Mouse (Mus musculus): ENCODE results near the gene Adh4. TPM values are rescaled to one million over a fixed set of nuclear protein-coding genes. Genes with fewer than 3 reads are reported as not detected.
"Not testable (repeated sequence)": the region's sequence is repeated elsewhere in the genome, so short reads cannot be mapped to it uniquely, and the experiment has no call there.

Adh4 gene
- polyA plus RNA-seq (2016; fragmentation: Nextera tagmentation; extraction: Ambion mirVana) = not detected in 2 replicates

- 77% methylated on average over 6 of the region's 6 CpGs for WGBS
- Histone ChIP-seq H3K9me3 (no peaks in the 10 kb centered on the region), H3K36me3 (no peaks in the 10 kb centered on the region), H3K4me3 (no peak within 1 kb of the TSS), H3K27me3 (ENCODE audit: insufficient read depth, poor library complexity, severe bottlenecking) (no peaks in the 10 kb centered on the region), H3K27ac (no peak within 1 kb of the TSS), H3K4me1 (no peaks in the 10 kb centered on the region)
- DNase-seq (ENCODE audit: low spot score) = no peak
Observed at GRCm38 (mm10) chr3:138415121-138415690, at the start of gene Adh4. Gene Adh4 (plus strand): TSS chr3:138415466.

- Histone ChIP-seq H3K9me3 (no peaks in the 10 kb centered on the region), H3K36me3 (no peaks in the 10 kb centered on the region), H3K27me3 (ENCODE audit: insufficient read depth, poor library complexity, severe bottlenecking) (no peaks in the 10 kb centered on the region), H3K4me1 (peaks cover 8% of the 10 kb centered on the region; the same call in 1 of the 2 replicates), H3K27ac (no peak overlapping the region), H3K4me3 (no peak overlapping the region)
- DNase-seq (ENCODE audit: low spot score) = no peak
- WGBS = 84% methylated on average over 2 of the region's 2 CpGs
Observed at GRCm38 (mm10) chr3:138366181-138366580, 49.1 kb upstream of the Adh4 start.

- Histone ChIP-seq H3K27me3 (ENCODE audit: insufficient read depth, poor library complexity, severe bottlenecking) (no peaks in the 10 kb centered on the region), H3K4me1 (peaks cover 8% of the 10 kb centered on the region; the same call in 1 of the 2 replicates), H3K9me3 (no peaks in the 10 kb centered on the region), H3K27ac (no peak overlapping the region), H3K36me3 (no peaks in the 10 kb centered on the region), H3K4me3 (no peak overlapping the region)
- no peak for DNase-seq (ENCODE audit: low spot score)
- 81% methylated on average over 1 of the region's 1 CpGs for WGBS
Observed at GRCm38 (mm10) chr3:138369546-138369945, 45.7 kb upstream of the Adh4 start.

- not testable (repeated sequence) for DNase-seq (ENCODE audit: low spot score); H3K27ac ChIP-seq; H3K36me3 ChIP-seq; H3K4me3 ChIP-seq; H3K27me3 ChIP-seq (ENCODE audit: insufficient read depth, poor library complexity, severe bottlenecking); H3K9me3 ChIP-seq; H3K4me1 ChIP-seq
- 42% methylated on average over 4 of the region's 4 CpGs for WGBS
Observed at GRCm38 (mm10) chr3:138370289-138370688, 45.0 kb upstream of the Adh4 start.

- Histone ChIP-seq H3K36me3 (no peaks in the 10 kb centered on the region), H3K9me3 (no peaks in the 10 kb centered on the region), H3K27me3 (ENCODE audit: insufficient read depth, poor library complexity, severe bottlenecking) (no peaks in the 10 kb centered on the region), H3K27ac (no peak overlapping the region), H3K4me3 (no peak overlapping the region), H3K4me1 (no peaks in the 10 kb centered on the region)
- DNase-seq (ENCODE audit: low spot score) = no peak
- WGBS = 80% methylated on average over 4 of the region's 4 CpGs
Observed at GRCm38 (mm10) chr3:138373920-138374319, 41.3 kb upstream of the Adh4 start.

GRCm38 (mm10) chr3:138375148-138375547 is 40.1 kb upstream of the Adh4 start:
- WGBS = 71% methylated on average over 2 of the region's 2 CpGs

GRCm38 (mm10) chr3:138381133-138381532 is 34.1 kb upstream of the Adh4 start:
- DNase-seq (ENCODE audit: low spot score) = no peak
- H3K4me3 ChIP-seq = no peak overlapping the region
- H3K9me3 ChIP-seq = no peaks in the 10 kb centered on the region
- no peaks in the 10 kb centered on the region for H3K27me3 ChIP-seq (ENCODE audit: insufficient read depth, poor library complexity, severe bottlenecking)
- no peaks in the 10 kb centered on the region for H3K4me1 ChIP-seq
- H3K27ac ChIP-seq = no peak overlapping the region
- 66% methylated on average over 3 of the region's 3 CpGs for WGBS
- no peaks in the 10 kb centered on the region for H3K36me3 ChIP-seq

More at GRCm38 (mm10) chr3:138375148-138375547, 40.1 kb upstream of the Adh4 start:
- DNase-seq (ENCODE audit: low spot score) = no peak
- Histone ChIP-seq H3K27me3 (ENCODE audit: insufficient read depth, poor library complexity, severe bottlenecking) (no peaks in the 10 kb centered on the region), H3K9me3 (no peaks in the 10 kb centered on the region), H3K4me1 (no peaks in the 10 kb centered on the region), H3K4me3 (no peak overlapping the region), H3K36me3 (no peaks in the 10 kb centered on the region), H3K27ac (no peak overlapping the region)

- Histone ChIP-seq H3K4me3 (no peak overlapping the region), H3K27me3 (ENCODE audit: insufficient read depth, poor library complexity, severe bottlenecking) (no peaks in the 10 kb centered on the region), H3K36me3 (no peaks in the 10 kb centered on the region), H3K9me3 (no peaks in the 10 kb centered on the region), H3K27ac (no peak overlapping the region), H3K4me1 (no peaks in the 10 kb centered on the region)
- no peak for DNase-seq (ENCODE audit: low spot score)
- WGBS = 92% methylated on average over 6 of the region's 6 CpGs
Observed at GRCm38 (mm10) chr3:138387155-138387554, 28.1 kb upstream of the Adh4 start.

- H3K4me1 ChIP-seq = no peaks in the 10 kb centered on the region
- DNase-seq (ENCODE audit: low spot score) = no peak
Observed at GRCm38 (mm10) chr3:138404872-138405271, 10.4 kb upstream of the Adh4 start.

GRCm38 (mm10) chr3:138405341-138405740 is 9.9 kb upstream of the Adh4 start:
- Histone ChIP-seq H3K4me1 (no peaks in the 10 kb centered on the region), H3K4me3 (no peak overlapping the region), H3K9me3 (no peaks in the 10 kb centered on the region), H3K27me3 (ENCODE audit: insufficient read depth, poor library complexity, severe bottlenecking) (no peaks in the 10 kb centered on the region), H3K36me3 (no peaks in the 10 kb centered on the region), H3K27ac (no peak overlapping the region)
- 32% methylated on average over 3 of the region's 3 CpGs for WGBS
- no peak for DNase-seq (ENCODE audit: low spot score)

More at GRCm38 (mm10) chr3:138404872-138405271, 10.4 kb upstream of the Adh4 start:
- Histone ChIP-seq H3K27me3 (ENCODE audit: insufficient read depth, poor library complexity, severe bottlenecking) (no peaks in the 10 kb centered on the region), H3K36me3 (no peaks in the 10 kb centered on the region), H3K9me3 (no peaks in the 10 kb centered on the region), H3K27ac (no peak overlapping the region), H3K4me3 (no peak overlapping the region)
- 76% methylated on average over 3 of the region's 3 CpGs for WGBS

GRCm38 (mm10) chr3:138405840-138406239 is 9.4 kb upstream of the Adh4 start:
- no peak for DNase-seq (ENCODE audit: low spot score)
- H3K36me3 ChIP-seq = no peaks in the 10 kb centered on the region
- no peaks in the 10 kb centered on the region for H3K27me3 ChIP-seq (ENCODE audit: insufficient read depth, poor library complexity, severe bottlenecking)
- no peaks in the 10 kb centered on the region for H3K9me3 ChIP-seq
- H3K4me3 ChIP-seq = no peak overlapping the region
- H3K4me1 ChIP-seq = no peaks in the 10 kb centered on the region
- 68% methylated on average over 7 of the region's 7 CpGs for WGBS
- no peak overlapping the region for H3K27ac ChIP-seq

GRCm38 (mm10) chr3:138407920-138408319 is 7.3 kb upstream of the Adh4 start:
- 82% methylated on average over 1 of the region's 1 CpGs for WGBS
- Histone ChIP-seq H3K27me3 (ENCODE audit: insufficient read depth, poor library complexity, severe bottlenecking) (no peaks in the 10 kb centered on the region), H3K27ac (no peak overlapping the region), H3K36me3 (no peaks in the 10 kb centered on the region), H3K4me1 (no peaks in the 10 kb centered on the region), H3K9me3 (no peaks in the 10 kb centered on the region), H3K4me3 (no peak overlapping the region)
- no peak for DNase-seq (ENCODE audit: low spot score)

- Histone ChIP-seq H3K27ac (no peak overlapping the region), H3K27me3 (ENCODE audit: insufficient read depth, poor library complexity, severe bottlenecking) (no peaks in the 10 kb centered on the region), H3K4me3 (no peak overlapping the region), H3K9me3 (no peaks in the 10 kb centered on the region), H3K4me1 (no peaks in the 10 kb centered on the region), H3K36me3 (no peaks in the 10 kb centered on the region)
- no peak for DNase-seq (ENCODE audit: low spot score)
- WGBS = 76% methylated on average over 1 of the region's 1 CpGs
Observed at GRCm38 (mm10) chr3:138409585-138409984, 5.7 kb upstream of the Adh4 start.

- no peaks in the 10 kb centered on the region for H3K27me3 ChIP-seq (ENCODE audit: insufficient read depth, poor library complexity, severe bottlenecking)
- H3K27ac ChIP-seq = no peak overlapping the region
- no peaks in the 10 kb centered on the region for H3K4me1 ChIP-seq
- H3K9me3 ChIP-seq = no peaks in the 10 kb centered on the region
- WGBS = 79% methylated on average over 3 of the region's 3 CpGs
- H3K36me3 ChIP-seq = no peaks in the 10 kb centered on the region
- DNase-seq (ENCODE audit: low spot score) = no peak
- no peak overlapping the region for H3K4me3 ChIP-seq
Observed at GRCm38 (mm10) chr3:138410211-138410610, 5.1 kb upstream of the Adh4 start.
